Mouse (Mus musculus) skeletal muscle tissue, adult 2 months (tissue): ENCODE measurements around the gene Alox12.

Experiments
- DNase-seq: peaks from one replicate; pipeline ENCODE4 v3.0.0-alpha.2; 2012; ENCODE audit warnings: low read depth, low spot score

Alox12 gene

DNA sequence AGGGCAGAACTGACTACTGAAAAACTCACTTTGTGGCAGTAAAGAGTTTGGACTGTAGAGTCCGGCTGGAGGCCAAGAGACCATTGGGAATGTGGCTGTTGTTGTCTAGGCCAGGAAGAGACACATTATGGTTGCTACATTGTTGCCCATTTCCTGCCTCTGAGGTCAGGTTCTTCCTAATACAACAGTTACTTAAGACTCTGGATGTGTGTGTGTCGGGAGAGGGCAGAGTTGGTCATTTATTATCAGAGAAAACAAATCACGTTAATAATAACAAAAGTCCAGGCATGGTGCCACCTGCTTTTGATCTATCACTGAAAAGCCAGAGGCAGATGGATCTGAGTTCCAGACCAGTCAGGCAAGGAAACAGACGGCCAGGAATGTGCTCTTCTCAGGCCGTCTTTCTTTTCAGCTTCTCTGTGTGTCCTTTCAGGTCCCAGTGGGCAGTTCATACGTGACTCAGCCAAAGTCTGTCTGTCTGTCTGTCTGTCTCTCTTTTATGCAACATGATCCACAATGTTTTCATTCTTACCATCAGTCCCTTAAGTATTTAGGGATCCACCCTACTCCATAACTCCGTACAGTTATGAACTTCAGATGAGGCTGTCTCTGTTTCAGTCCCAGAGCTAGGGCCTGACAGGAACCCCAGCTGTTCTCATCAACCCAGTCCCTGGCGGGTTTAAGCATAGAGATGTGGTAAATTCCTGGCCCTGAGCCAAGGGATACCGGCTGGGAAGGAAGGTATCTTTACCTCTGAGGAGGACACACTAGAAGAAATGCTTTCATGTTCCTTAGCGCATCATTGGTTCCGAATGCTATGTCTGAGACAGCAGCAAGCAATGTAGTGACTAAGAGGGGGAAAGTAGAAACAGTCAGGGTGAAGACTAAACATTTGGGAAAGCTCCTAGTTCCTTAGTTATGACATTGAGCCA is 61.5 kb downstream of the Alox12 start:
- DNase-seq, result no peak

DNA sequence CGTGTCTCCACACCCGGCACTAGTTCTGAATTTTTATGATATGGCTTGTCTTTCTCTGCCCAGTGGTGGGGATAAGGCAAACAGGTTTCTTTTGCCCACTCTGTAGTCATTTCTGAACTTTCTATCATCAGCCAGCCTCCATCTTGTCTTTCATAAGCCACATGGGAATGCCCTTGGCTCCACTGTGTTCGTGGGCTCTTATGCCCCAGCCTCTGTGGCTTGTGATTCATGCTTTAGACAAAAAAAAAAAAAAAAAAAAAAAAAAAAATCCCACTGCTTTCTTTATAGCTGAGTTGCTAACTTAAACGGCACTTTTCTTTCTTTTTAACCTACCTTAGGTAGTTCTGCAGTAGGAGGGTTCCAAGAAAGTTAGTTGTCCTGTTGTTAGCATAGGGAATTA is 63.0 kb downstream of the Alox12 start:
- no peak for DNase-seq
